In genomic region chr10:67187001-67187453, GRCm38 (mm10) we compare ENCODE assay signal across 8 mouse cellular contexts.
A peak's percentile ranks its signal among the peaks of the same experiment; 100 is the strongest.
DNase-seq lines count a peak whose midpoint lies in the region; ATAC-seq and TF ChIP-seq lines count a peak whose summit lies in the region.

No protein-coding gene starts in this region.

- H3K79me2 ChIP-seq in liver, adult 2 months (ENCODE audit: control insufficient read depth, insufficient read depth, low read length): peaks cover 12% of the 10 kb centered on the region; the same call in 1 of the 2 replicates

- H3K9ac ChIP-seq in heart, embryonic 14.5 days (ENCODE audit: low read length): peak overlapping the region; percentile 77
- H3K9ac ChIP-seq in liver, adult 2 months (ENCODE audit: low read depth, low read length): peak overlapping the region; percentile 62
- H3K9ac ChIP-seq in neural tube, embryonic 12.5 days: no peak overlapping the region

- ATAC-seq in heart, embryonic 14.5 days (ENCODE audit: insufficient number of reproducible peaks, insufficient read depth, low FRiP score, low read depth): no peak
- no peak for ATAC-seq in neural tube, embryonic 12.5 days (ENCODE audit: low FRiP score, low read depth)

- H3K4me3 ChIP-seq in heart, embryonic 14.5 days (ENCODE audit: control insufficient read depth in 1 of 2, insufficient read depth in 1 of 2, low read depth in 1 of 2, low read length in 2 of 2): peak overlapping the region; percentile 38 to 58
- peak overlapping the region; percentile 60 for H3K4me3 ChIP-seq in liver, adult 2 months (ENCODE audit: insufficient read depth, low read depth, low read length)
- peak overlapping the region; percentile 25 for H3K4me3 ChIP-seq in neural tube, embryonic 12.5 days

- no peaks in the 10 kb centered on the region for H3K9me3 ChIP-seq in heart, embryonic 14.5 days (ENCODE audit: control insufficient read depth, low read length)
- H3K9me3 ChIP-seq in neural tube, embryonic 12.5 days: no peaks in the 10 kb centered on the region

- peak; percentile 37 for DNase-seq in kidney, adult 9 months
- DNase-seq in kidney, postnatal 25 days: no peak
- DNase-seq in embryo, embryonic 10.5 days (ENCODE audit: low spot score): peak; percentile 69
- DNase-seq in liver, adult 2 months (ENCODE audit: extremely low read depth, low read depth, low spot score): peak; percentile 58
- DNase-seq in gastrocnemius, postnatal 25 days: no peak
- no peak for DNase-seq in left cerebral cortex, adult 8-10 months (ENCODE audit: low spot score in 2 of 2)

- peaks cover 4 to 21% of the 10 kb centered on the region in 2 experiments for H3K4me1 ChIP-seq in heart, embryonic 14.5 days (ENCODE audit: control insufficient read depth in 2 of 2, insufficient read depth in 2 of 2, low read length in 2 of 2)
- H3K4me1 ChIP-seq in liver, adult 2 months (ENCODE audit: control insufficient read depth, insufficient read depth, low read length): peaks cover 12% of the 10 kb centered on the region
- H3K4me1 ChIP-seq in neural tube, embryonic 12.5 days: peaks cover 15% of the 10 kb centered on the region

- TF ChIP-seq CTCF in liver, adult 2 months (IDR thresholded peaks at IDR 0.05; ENCODE audit: low read depth, low read length): no peak

- H3K27ac ChIP-seq in heart, embryonic 14.5 days (replicated peaks in 1 of 2; ENCODE audit: control insufficient read depth in 1 of 2, insufficient read depth in 1 of 2, low read depth in 2 of 2, low read length in 2 of 2): peak overlapping the region; percentile 71 to 99; a peak in 3 of 4 replicates
- peak overlapping the region; percentile 78 for H3K27ac ChIP-seq in liver, adult 2 months (replicated peaks; ENCODE audit: insufficient read depth, low read depth, low read length)
- no peak overlapping the region for H3K27ac ChIP-seq in neural tube, embryonic 12.5 days

- H3K4me2 ChIP-seq in heart, embryonic 14.5 days (ENCODE audit: low read length): peak overlapping the region; percentile 79
- H3K4me2 ChIP-seq in neural tube, embryonic 12.5 days (replicated peaks): peak overlapping the region; percentile 50

- H3K27me3 ChIP-seq in heart, embryonic 14.5 days (ENCODE audit: control insufficient read depth, insufficient read depth, low read length): no peaks in the 10 kb centered on the region
- no peaks in the 10 kb centered on the region for H3K27me3 ChIP-seq in liver, adult 2 months (ENCODE audit: control insufficient read depth, insufficient read depth, low read length)
- no peaks in the 10 kb centered on the region for H3K27me3 ChIP-seq in neural tube, embryonic 12.5 days (replicated peaks)

- peaks cover 10% of the 10 kb centered on the region for H3K36me3 ChIP-seq in heart, embryonic 14.5 days (ENCODE audit: control insufficient read depth, insufficient read depth, low read length)
- H3K36me3 ChIP-seq in liver, adult 2 months (ENCODE audit: control insufficient read depth, insufficient read depth, low read length): no peaks in the 10 kb centered on the region; the same call in 1 of the 2 replicates
- no peaks in the 10 kb centered on the region; the same call in 1 of the 2 replicates for H3K36me3 ChIP-seq in neural tube, embryonic 12.5 days

- WGBS in heart, embryonic 14.5 days: 0% methylated on average over 5 of the region's 5 CpGs
- WGBS in liver, adult 2 months: 5% methylated on average over 5 of the region's 5 CpGs
- WGBS in neural tube, embryonic 12.5 days: 12% methylated on average over 5 of the region's 5 CpGs

- no peak for TF ChIP-seq POLR2A in liver, adult 2 months (IDR thresholded peaks at IDR 0.05; ENCODE audit: extremely low read depth, insufficient read depth, low read length)

Comparison
In these comparisons a context has a peak if more than half of its experiments do, and no peak if none do; other contexts are left out.
1. DNase-seq: peak in kidney, adult 9 months (single experiment), embryo, embryonic 10.5 days (single experiment) and liver, adult 2 months (single experiment); none in kidney, postnatal 25 days (0 of 2), gastrocnemius, postnatal 25 days (single experiment) and left cerebral cortex, adult 8-10 months (0 of 2).
2. Peak in every context shown above with its lines, with median percentiles within 50 percentile points of each other: H3K4me3 ChIP-seq.